Mouse (Mus musculus): ENCODE results near the gene Clhc1. TPM values are rescaled to one million over a fixed set of nuclear protein-coding genes. Genes with fewer than 3 reads are reported as not detected.

Gene Clhc1
- total RNA-seq, 1 experiment from 2014 or later: 0.37 TPM

DNA sequence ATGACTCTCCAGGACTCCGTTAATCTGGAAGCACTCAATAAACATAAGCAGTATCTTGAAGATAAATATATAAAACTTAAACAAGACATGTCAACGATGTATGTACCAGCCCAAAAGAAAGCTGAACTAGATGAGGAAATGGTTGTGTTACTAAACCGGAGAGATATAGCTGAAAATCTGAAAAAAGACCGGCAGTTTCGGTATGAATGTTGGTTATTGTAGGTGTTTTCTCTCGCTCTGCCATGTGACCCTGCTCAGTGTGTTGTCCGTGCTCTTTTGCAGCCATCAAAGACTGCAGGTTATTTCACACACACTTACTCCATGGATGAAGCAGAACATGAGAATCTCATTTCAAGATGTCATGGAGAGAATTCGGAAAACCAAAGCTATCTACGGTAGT lies 12.7 kb downstream of the Clhc1 start:
- ATAC-seq (replicated peaks; ENCODE audit: low read depth, poor library complexity, severe bottlenecking): no peak

DNA sequence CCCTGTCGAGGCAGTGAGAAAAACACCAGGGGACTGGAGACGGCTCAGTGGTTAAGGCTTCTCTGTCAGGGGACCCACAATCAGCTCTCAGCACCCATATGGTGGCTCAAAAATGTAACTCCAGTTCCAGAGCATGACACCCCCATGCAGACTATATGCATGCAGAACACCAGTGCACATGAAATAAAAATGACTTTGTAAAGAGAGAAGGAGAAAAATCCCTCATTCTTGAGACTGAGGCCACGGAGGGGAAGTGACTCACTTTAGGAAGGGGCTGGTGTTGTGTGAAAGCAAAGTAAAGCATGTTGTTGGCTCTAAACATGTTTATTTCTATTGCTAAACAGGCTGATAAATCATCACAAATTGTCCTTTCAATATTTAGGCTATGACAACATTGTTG lies 13.2 kb downstream of the Clhc1 start:
- ATAC-seq (replicated peaks; ENCODE audit: low read depth, poor library complexity, severe bottlenecking): no peak

DNA sequence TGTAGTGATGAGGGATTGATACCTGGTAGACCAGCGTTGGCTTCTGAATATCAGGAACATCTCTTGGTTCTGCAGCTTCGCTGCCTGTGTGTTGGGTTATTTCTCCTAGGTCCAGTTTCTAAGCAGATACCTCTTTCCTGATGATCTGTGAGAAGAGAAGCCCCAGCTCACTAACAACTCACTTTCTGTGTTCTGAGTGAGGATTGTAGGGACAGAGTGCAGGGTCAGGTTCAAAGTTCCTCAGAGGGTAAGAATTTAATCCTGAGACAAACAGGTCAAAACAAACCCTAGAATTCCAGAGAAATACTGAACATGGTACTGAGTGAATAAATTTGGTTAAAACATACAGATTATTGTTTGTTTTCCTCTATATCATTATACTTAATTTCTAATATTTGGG lies 15.7 kb downstream of the Clhc1 start:
- no peak for ATAC-seq (replicated peaks; ENCODE audit: low read depth, poor library complexity, severe bottlenecking)

DNA sequence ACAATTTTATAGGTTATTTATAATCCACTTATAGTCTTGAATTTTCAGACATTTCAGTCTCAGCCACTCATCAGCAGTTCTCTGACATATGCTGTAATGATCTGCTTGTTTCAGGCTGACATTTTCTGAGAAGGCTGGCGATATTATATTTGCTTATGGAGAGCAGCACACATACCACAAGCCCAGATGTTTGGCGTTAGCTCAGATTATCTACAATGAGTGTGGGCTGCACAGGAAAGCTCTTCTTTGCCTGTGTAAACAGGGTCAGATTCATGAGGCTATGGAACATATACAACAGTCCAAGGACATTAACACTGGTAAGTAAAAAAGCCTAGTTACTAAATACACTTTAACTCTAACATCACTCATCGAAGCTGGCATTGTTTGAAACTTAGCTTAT lies 23.8 kb downstream of the Clhc1 start:
- 0 out of 2 replicates have a peak, but pooled peaks have one; percentile 42 for ATAC-seq (replicated peaks; ENCODE audit: low read depth, poor library complexity, severe bottlenecking)

DNA sequence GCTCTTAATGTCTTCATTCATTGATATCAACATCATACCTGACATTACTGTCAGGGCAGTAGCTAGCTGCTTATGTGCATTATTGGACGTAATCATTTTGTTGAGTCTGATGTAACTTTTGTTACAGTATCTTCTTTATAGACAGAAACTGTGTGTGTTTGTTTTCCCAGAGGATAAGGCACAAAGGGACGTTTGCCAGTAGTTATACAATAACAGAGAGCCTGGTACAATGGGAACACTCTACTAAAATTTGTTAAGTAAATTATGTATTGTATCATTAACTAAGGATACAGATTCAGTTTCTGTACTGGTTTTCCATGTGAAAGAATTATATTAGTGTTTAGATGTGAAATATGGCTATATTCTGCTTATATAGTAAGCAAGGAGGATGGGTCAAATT lies 24.9 kb downstream of the Clhc1 start:
- ATAC-seq (replicated peaks; ENCODE audit: low read depth, poor library complexity, severe bottlenecking): no peak

DNA sequence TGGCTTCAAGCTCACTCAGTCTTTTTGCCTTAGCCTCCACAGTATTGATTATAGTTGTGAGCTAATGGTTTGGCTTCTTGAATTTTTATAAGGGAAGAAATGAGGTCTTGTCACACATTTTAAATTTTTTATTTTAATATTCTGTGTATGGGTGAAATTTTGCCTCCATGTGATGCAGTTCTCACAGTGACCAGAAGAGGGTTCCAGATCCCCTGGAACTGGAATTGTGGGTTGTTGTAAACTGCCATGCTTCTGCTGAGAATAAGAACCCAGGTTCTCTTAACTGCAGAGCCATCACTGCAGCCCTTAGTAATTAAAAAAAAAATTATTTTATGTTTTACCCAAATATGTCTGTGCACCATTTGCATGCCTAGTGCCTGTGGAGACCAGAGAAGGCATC lies 31.9 kb downstream of the Clhc1 start:
- peak; percentile 52; the same call in 1 of the 2 replicates for ATAC-seq (replicated peaks; ENCODE audit: low read depth, poor library complexity, severe bottlenecking)

DNA sequence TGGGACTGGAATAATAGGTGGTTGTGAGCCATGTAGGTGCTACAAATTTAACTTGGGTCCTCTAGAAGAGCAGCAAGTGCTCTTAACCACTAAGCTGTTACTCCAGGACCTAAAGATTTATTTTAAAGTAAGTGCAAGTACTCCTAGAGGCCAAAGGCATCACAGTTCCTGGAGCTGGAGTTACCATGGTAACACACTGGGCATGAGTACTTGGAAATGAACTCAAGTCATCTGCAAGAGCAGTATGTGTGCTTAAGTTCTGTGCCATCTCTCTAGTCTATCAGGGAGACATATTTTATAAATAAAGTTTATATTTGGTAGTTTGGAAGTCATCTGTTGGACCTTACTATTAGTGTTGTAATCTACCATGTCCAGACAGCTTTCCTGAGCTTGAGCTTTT lies 47.5 kb downstream of the Clhc1 start:
- ATAC-seq (replicated peaks; ENCODE audit: low read depth, poor library complexity, severe bottlenecking): no peak

DNA sequence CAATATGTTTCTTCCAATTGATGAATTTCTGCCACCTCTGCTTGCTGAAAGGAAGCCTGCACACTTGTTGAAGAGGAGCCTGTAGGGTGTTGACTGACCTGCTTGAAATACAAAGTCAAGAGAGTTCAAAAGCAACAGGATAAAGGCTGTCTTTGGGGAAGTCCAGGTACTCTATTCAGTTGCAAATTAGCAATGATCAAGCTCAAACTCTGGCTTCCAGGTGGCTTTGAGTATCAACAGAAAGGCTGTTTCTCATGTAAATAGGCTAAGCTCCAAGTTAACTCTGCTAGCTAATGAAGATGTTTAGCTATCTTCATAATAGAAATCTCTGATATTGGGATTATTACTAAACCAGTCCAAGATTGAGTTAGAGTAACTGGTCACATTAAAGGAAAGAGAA lies 49.4 kb downstream of the Clhc1 start:
- no peak for ATAC-seq (replicated peaks; ENCODE audit: low read depth, poor library complexity, severe bottlenecking)

DNA sequence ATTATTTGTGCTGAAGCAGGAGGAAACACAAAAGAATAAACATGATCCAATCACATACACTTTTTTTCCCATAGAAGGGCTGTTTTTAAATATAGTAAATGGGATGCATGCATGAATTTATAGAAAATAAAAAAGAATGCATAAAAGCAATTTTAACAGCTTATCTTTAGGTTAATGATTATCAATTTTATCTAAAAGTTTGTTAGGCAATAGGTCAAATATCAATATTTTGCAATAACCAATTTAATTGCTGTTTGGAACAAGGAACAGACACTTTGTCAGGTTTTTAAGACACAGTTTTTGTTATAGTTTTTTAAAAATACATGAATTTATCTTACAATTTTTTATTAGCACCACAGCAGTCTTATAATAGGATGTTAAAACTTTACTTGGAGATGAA lies 51.2 kb downstream of the Clhc1 start:
- ATAC-seq (replicated peaks; ENCODE audit: low read depth, poor library complexity, severe bottlenecking): no peak

DNA sequence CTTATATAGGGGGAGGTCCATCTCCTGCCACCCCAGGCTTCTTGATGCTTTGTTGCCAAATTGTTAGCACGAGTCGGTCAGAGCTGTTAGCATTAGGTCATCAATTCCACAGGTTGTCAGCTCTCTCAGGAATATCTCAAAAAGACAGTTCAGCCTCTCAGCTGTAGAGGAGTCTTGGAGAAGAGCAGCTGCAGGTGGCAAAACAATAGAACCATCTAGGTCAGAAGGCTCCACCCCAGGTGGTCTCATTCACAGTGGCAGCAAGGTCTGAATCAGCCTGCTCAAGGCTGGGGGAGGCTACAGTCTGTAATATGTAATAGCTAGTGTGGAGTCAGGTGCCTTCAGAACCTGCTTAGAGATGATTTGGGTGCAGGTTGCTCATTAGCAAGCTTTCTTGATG lies 55.8 kb downstream of the Clhc1 start:
- no peak for ATAC-seq (replicated peaks; ENCODE audit: low read depth, poor library complexity, severe bottlenecking)

DNA sequence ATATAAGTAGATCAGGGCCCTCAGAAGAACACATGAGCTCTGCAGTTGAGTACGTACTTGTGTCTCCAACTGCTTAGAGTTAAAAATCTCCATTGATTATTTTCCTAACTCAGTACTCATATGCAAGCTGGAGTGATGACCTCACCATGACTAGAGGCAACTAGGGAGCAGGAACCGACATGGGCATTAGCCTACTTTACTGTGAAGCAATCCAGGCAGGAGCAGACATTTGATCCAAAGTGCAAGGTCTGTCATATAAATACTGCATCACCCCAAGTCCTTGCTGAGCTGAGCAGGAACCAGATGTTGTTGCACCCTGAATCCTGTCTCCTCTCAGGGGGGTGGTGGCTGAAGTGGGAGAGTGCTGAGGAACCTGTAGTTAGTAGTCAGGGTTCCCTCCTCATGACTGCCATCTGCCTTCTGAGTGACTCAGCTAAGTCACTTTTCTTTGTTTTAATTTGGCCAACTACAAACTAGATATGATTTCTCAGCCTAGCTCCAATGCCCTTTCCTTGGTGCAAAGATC lies 59.8 kb downstream of the Clhc1 start:
- no peak for ATAC-seq (replicated peaks; ENCODE audit: low read depth, poor library complexity, severe bottlenecking)

DNA sequence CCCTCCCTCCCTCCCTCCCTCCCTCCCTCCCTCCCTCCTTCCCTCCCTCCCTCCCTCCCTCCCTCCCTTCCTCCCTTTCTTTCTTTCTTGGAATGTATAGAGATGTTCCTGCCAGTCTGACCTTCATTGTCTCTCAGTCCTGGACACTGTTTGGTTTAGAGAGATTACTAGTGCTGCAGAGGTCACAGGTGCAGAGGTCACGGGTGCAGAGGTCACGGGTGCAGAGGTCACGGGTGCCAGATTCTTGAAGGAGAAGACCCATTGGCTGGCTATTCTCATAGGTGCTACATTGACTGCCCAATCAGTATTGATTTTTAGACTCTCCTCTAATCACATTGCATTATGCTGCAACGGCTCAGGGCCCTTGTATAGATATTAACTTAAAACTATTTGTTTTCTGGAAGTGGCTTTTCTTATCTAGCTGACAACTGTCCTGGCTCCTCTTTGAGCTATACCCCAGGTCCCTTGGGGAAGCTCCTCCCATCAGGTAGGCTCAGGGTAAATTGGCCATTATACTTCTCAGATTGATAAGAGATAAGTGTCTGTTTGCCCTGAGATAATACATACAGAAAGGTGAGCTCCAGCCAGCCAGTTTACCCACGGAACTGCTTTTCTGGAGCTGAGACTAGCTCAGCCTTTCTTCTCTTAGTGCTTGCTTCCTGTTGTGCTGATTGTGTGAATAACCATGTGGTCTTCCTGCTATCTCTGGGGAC lies 62.2 kb downstream of the Clhc1 start:
- ATAC-seq (replicated peaks; ENCODE audit: low read depth, poor library complexity, severe bottlenecking): no peak

DNA sequence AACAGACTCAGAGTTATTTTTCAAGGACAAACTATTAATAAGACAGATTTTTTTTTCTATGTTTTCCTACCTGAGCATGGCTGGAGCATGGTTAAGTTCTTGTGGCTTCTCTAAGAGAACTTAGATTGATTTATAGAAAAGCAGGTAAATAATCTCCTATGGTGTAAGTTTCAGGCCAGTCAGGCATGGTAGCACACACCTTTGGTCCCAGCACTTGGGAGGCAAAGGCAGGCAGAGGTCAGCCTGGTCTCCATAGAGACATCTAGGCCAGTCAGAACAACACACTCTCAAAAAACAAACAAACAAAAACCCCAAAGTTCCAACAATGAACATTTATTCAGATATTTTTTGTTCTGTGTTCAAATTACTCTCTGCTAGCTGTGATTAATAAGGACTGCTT lies 64.3 kb downstream of the Clhc1 start:
- ATAC-seq (replicated peaks; ENCODE audit: low read depth, poor library complexity, severe bottlenecking): no peak

DNA sequence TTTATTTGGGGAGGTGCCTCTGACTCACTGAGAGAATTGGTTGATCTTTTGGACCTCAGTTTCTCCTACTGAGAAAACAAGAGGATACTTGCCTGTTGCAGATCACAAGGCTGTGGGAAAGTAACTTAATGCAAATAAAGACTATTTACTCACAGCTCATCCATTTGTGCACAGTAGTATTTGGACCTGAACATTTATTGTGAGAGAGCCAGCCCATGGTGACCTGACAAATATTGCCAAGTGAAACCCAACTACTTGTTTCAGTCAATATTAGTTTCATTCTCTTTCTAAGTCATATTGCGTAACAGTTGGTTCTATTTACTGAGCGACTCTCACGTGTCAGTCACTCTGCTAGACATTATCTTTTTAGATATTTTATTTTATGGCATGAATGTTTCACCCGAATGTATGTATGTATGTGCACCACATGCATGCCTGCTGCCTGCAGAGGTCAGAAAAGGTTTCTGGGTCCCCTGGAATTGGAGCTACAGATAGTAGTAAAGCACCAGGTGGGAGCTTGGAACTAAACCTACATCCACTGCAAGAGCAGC lies 65.5 kb downstream of the Clhc1 start:
- no peak for ATAC-seq (replicated peaks; ENCODE audit: low read depth, poor library complexity, severe bottlenecking)

DNA sequence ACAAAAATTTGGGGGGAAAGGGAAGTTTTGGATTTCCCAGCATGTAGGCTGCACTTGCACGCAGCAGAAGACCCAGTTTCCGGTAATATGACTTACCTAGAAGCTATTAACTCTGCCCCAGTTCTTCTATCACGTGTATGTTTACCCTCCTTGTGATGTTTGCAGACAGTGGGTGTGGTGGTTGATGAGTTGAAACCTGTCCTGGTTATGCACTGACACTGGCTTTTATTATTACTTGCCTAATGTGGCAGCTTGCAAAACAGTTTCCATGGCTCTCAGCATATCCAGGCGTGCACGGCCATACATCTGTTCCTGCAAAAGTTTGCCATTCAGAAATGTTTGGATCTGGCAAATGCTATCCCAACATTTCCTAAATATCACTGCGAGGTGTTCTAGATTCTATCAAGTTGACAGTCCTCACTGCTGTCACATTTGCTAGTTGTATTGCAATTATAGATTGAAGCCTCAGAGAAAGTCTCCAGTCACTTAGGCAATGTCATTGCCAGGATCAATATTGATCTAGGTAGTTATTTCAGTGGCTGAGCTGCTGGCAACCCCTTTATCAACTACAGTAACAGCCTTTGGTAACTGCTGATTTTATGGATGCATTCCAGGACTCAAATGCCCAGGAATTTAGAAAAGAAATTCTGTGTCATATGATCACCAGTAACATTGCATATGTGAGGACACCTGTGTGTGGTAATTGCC lies 66.6 kb downstream of the Clhc1 start:
- ATAC-seq (replicated peaks; ENCODE audit: low read depth, poor library complexity, severe bottlenecking): no peak

DNA sequence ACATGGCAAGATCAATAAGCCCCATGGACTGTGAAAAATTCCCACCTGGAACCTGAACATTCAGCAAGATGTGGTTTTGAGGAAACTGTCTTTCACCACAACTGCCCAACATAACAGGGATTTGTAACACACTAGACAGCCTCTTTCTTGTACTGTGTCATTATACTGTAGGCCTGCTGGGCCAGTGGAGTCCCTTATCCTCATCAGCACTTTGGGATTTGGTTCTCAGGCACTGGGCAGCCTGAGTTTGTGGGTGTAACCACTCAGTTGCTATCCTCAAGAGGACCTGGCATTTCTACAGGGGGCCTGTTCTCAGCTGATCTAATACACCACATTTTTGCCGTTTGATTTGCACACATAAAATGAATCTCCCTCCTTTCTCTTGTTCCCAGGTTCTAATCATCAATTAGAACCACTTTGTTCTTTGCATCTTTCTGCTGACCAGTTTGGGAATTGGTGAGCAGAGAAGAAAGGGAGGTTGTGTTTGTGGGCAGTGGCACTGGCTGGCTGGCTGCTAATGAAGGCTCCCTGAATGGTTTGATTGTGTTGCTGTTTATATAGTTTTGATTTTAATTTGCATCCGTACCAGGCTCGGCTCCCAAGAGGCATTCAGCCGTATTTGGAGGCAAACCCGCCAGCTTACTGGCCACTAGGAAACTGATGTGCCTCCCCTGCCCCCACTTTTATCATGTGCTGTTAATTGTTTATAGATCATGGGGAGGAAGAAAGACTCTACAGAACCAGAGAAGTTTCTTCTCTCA lies 74.5 kb downstream of the Clhc1 start:
- ATAC-seq (replicated peaks; ENCODE audit: low read depth, poor library complexity, severe bottlenecking): no peak

DNA sequence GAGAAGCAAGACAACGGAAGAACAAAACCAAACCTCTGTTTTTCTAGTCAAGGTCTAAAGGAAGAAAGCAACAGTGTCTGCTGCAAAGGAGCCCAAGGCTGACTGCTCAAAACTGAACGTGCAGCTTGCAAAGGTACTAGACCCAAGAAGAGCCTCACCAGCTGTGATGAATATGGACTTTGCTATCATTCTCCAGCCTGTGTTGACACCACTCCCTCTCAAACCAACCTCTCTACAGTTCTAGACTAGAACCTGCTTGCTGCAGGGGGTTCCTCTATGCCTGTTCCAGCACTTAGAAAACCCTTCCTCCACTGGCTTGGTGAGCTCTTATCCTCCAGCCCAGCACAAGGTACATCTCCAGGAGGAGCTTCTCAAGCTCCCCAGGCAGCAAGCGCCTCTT lies 75.6 kb downstream of the Clhc1 start:
- no peak for ATAC-seq (replicated peaks; ENCODE audit: low read depth, poor library complexity, severe bottlenecking)

DNA sequence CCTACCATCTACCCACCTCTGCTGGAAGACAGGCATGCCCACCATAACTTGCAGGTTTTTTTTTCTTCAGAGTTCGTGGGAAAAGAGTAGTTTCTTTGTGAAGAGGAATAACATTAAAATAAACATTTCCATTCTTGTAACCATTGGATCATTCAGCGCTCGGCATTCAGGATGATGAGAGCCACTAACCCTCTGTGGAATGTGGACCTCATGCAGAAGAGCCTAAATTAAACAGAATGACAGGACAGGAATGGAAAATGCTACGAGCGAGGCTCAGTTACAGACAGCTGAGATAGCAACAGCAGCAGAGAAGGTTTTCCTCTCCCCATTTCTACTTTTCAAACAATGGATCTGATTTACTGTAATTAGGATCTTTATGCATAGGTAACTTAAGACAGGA lies 78.8 kb downstream of the Clhc1 start:
- no peak for ATAC-seq (replicated peaks; ENCODE audit: low read depth, poor library complexity, severe bottlenecking)

DNA sequence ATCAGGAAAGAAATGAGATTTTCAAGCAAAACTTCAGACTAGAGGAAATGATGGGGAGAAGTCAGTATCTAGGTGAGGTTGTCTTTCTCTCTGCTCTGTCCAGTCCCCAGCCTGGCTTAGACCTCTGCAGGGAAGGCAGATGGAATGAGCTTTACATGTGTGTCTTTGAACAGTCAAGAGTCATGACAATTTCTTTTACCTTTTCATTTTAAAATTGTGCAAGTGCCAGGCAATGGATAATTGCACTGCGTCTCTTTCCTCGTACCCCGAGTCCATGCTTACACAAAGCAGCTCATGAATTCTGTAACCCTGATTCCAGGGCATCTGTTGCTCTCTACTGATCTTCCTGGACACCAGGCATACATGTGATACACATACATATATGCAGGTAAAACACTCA lies 80.0 kb downstream of the Clhc1 start:
- ATAC-seq (replicated peaks; ENCODE audit: low read depth, poor library complexity, severe bottlenecking): no peak

Measured in common myeloid progenitor, adult 5-6 weeks (primary cell).